Mouse (Mus musculus) heart, adult 2 months (tissue): ENCODE measurements at regions not wholly inside any gene's neighbourhood (a gene's known extent, or its start where the extent isn't known, plus 50 kb on each side); places are given as distances from the start of the nearest gene placed in this dataset.

Experiments
- DNase-seq, 2 experiments: peaks; one replicate each; pipeline ENCODE4 v3.0.0; 2021
- H3K27ac ChIP-seq: fragments of 200-600 bp; 2 replicates; pipeline ENCODE4 v1.8.1; 2022
- H3K27me3 ChIP-seq: fragments of 200-500 bp; 2 replicates; pipeline ENCODE4 v1.6.1; 2012; ENCODE audit warnings: mild to moderate bottlenecking, low read length, inconsistent platforms, mixed read lengths; ENCODE audit not compliant: control insufficient read depth, insufficient read depth
- H3K36me3 ChIP-seq: fragments of 200-500 bp; 2 replicates; pipeline ENCODE4 v1.6.1; 2012; ENCODE audit warnings: low read length, inconsistent platforms; ENCODE audit not compliant: control insufficient read depth, insufficient read depth
- H3K4me1 ChIP-seq: fragments of 200-500 bp; 2 replicates; pipeline ENCODE4 v1.6.1; 2011; ENCODE audit warnings: low read length; ENCODE audit not compliant: control insufficient read depth, insufficient read depth
- H3K4me3 ChIP-seq: fragments of 200-600 bp; 2 replicates; pipeline ENCODE4 v1.8.1; 2022
- H3K79me2 ChIP-seq: fragments of 200-500 bp; replicated peaks from 2 replicates; pipeline ENCODE4 v1.6.1; 2012; ENCODE audit warnings: mild to moderate bottlenecking, inconsistent platforms, low read length, moderate library complexity, mixed read lengths; ENCODE audit not compliant: control insufficient read depth, insufficient read depth
- H3K9ac ChIP-seq: fragments of 200-500 bp; 2 replicates; pipeline ENCODE4 v1.6.1; 2012; ENCODE audit warnings: low read depth, mild to moderate bottlenecking, control low read depth, inconsistent platforms, low read length, mixed read lengths
- CTCF ChIP-seq: fragments of 200-600 bp; IDR thresholded peaks from 2 replicates; pipeline ENCODE4 v1.8.1; 2022; ENCODE audit warnings: antibody characterized with exemption, mild to moderate bottlenecking, moderate library complexity
- EP300 ChIP-seq: fragments of 200-500 bp; IDR thresholded peaks from 2 replicates; pipeline ENCODE4 v1.6.1; 2011; ENCODE audit warnings: low read depth, low read length, control low read depth; ENCODE audit not compliant: insufficient read depth
- POLR2A ChIP-seq: fragments of 200-500 bp; IDR thresholded peaks from 2 replicates; pipeline ENCODE4 v1.6.1; 2011; ENCODE audit warnings: mild to moderate bottlenecking, low read depth, low read length, control low read depth; ENCODE audit not compliant: insufficient read depth
- WGBS: fragments of 180-500 bp; shearing (Covaris S2); methylation state at CpG from one replicate; pipeline ENCODE4 v1.1.7; 2018; 5-methylcytosine and 5-hydroxymethylcytosine counted together
- intact Hi-C: fragments of 180-260 bp; cut with DNase I; formaldehyde crosslinking; loops from one replicate; pipeline ENCODE4 v1.15.1; 2025

DNA sequence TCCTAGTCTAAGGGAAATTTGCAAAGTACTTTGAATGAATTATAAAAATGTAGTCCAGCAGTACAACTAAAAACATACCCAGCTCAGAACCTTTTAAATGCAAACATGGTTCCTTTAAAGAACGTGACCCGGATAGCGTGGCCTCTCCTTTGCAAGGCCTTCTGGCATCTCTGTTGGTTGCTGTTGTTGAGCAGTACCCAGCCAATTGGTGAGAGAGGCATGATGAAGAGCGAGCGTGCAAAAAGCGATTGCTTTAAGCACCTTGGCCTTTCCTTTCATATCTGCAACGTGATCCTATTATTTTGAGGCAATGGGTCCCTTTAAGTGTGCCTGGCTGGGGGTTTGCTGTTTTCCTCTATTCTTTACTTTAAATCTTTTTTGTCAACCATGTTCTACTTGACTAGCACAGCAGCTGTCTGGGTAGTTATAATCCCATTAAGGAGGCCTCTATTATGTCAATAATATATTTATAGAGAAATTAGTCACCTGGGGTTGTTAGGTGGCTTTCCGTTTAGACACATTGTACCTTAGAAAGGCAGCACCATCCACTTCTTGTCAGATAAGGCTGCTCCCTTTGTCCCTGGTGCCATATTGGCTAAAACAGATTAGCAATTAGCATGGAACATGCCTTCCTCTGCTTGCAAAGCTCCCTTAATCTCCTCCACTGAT lies 141.5 kb upstream of the Jag1 start:
- intact Hi-C loops: no loop called here
- no peak for TF ChIP-seq POLR2A
- TF ChIP-seq CTCF: no peak
- no peak for TF ChIP-seq EP300
- no peaks in the 10 kb centered on the region for H3K27me3 ChIP-seq
- no peak for DNase-seq
- no peaks in the 10 kb centered on the region for H3K36me3 ChIP-seq
- H3K4me3 ChIP-seq: no peak overlapping the region
- H3K4me1 ChIP-seq: no peaks in the 10 kb centered on the region
- 90% methylated on average over 8 of the region's 8 CpGs for WGBS
- no peaks in the 10 kb centered on the region for H3K79me2 ChIP-seq
- no peak overlapping the region for H3K27ac ChIP-seq
- H3K9ac ChIP-seq: no peak overlapping the region

GRCm38 (mm10) chr2:137247931-137248330 lies 131.5 kb upstream of the Jag1 start:
- WGBS: 77% methylated on average over 7 of the region's 7 CpGs
- H3K27me3 ChIP-seq: no peaks in the 10 kb centered on the region
- no peaks in the 10 kb centered on the region for H3K79me2 ChIP-seq
- no peaks in the 10 kb centered on the region for H3K36me3 ChIP-seq
- H3K4me1 ChIP-seq: no peaks in the 10 kb centered on the region
- TF ChIP-seq CTCF (no peak), POLR2A (no peak), EP300 (no peak)
- intact Hi-C loops: no loop called here
- H3K27ac ChIP-seq: no peak overlapping the region
- H3K4me3 ChIP-seq: no peak overlapping the region
- DNase-seq: no peak
- H3K9ac ChIP-seq: no peak overlapping the region

GRCm38 (mm10) chr2:137244370-137244769 lies 127.9 kb upstream of the Jag1 start:
- no peak overlapping the region for H3K9ac ChIP-seq
- intact Hi-C loops: no loop called here
- H3K4me3 ChIP-seq: no peak overlapping the region
- no peaks in the 10 kb centered on the region for H3K27me3 ChIP-seq
- 83% methylated on average over 6 of the region's 6 CpGs for WGBS
- no peak for DNase-seq
- TF ChIP-seq EP300: no peak
- TF ChIP-seq POLR2A: no peak
- TF ChIP-seq CTCF: no peak
- no peaks in the 10 kb centered on the region for H3K36me3 ChIP-seq
- H3K79me2 ChIP-seq: no peaks in the 10 kb centered on the region
- no peaks in the 10 kb centered on the region for H3K4me1 ChIP-seq
- no peak overlapping the region for H3K27ac ChIP-seq

GRCm38 (mm10) chr2:137243914-137244313 lies 127.5 kb upstream of the Jag1 start:
- Histone ChIP-seq H3K27ac (no peak overlapping the region), H3K9ac (no peak overlapping the region), H3K79me2 (no peaks in the 10 kb centered on the region), H3K4me1 (no peaks in the 10 kb centered on the region), H3K27me3 (no peaks in the 10 kb centered on the region), H3K36me3 (no peaks in the 10 kb centered on the region), H3K4me3 (no peak overlapping the region)
- intact Hi-C loops: no loop called here
- 48% methylated on average over 5 of the region's 5 CpGs for WGBS
- TF ChIP-seq POLR2A (no peak), EP300 (no peak), CTCF (no peak)
- no peak for DNase-seq

GRCm38 (mm10) chr2:137236961-137237360 lies 120.5 kb upstream of the Jag1 start:
- no peak overlapping the region for H3K4me3 ChIP-seq
- H3K4me1 ChIP-seq: no peaks in the 10 kb centered on the region
- 68% methylated on average over 3 of the region's 3 CpGs for WGBS
- no peak overlapping the region for H3K27ac ChIP-seq
- intact Hi-C loops: no loop called here
- H3K36me3 ChIP-seq: no peaks in the 10 kb centered on the region
- TF ChIP-seq POLR2A (no peak), CTCF (no peak), EP300 (no peak)
- no peak for DNase-seq
- H3K9ac ChIP-seq: no peak overlapping the region
- no peaks in the 10 kb centered on the region for H3K27me3 ChIP-seq
- no peaks in the 10 kb centered on the region for H3K79me2 ChIP-seq

GRCm38 (mm10) chr2:137233936-137234335 lies 117.5 kb upstream of the Jag1 start:
- Histone ChIP-seq H3K36me3 (no peaks in the 10 kb centered on the region), H3K79me2 (no peaks in the 10 kb centered on the region), H3K4me1 (no peaks in the 10 kb centered on the region), H3K4me3 (no peak overlapping the region), H3K9ac (no peak overlapping the region), H3K27me3 (no peaks in the 10 kb centered on the region), H3K27ac (no peak overlapping the region)
- TF ChIP-seq CTCF (no peak), POLR2A (no peak), EP300 (no peak)
- 44% methylated on average over 3 of the region's 3 CpGs for WGBS
- intact Hi-C loops: no loop called here
- no peak for DNase-seq

DNA sequence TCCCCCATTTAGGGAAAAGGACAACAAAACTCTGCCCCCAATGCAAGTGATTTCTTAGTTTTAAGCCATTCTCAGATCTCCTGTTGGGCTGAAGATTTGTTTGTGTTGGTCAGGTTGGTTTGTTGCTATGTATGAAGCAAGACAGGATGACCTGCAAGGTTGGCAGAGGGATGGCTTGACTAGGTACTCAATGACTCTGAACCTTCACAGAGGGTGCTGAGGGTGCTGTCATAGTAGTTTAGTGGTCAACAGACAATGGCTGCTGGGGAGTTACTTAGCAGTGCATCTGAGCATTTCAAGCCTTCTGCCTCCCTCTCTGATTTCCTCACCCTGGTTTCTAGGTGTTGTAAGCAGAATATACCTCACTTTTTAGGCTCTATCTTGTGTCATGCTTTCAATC lies 114.7 kb upstream of the Jag1 start:
- Histone ChIP-seq H3K4me1 (no peaks in the 10 kb centered on the region), H3K27me3 (no peaks in the 10 kb centered on the region), H3K36me3 (no peaks in the 10 kb centered on the region), H3K9ac (no peak overlapping the region), H3K27ac (no peak overlapping the region), H3K4me3 (no peak overlapping the region), H3K79me2 (no peaks in the 10 kb centered on the region)
- TF ChIP-seq POLR2A: no peak
- no peak for TF ChIP-seq CTCF
- TF ChIP-seq EP300: no peak
- no peak for DNase-seq
- intact Hi-C loops: no loop called here
